Mouse (Mus musculus) megakaryocyte, embryonic 14.5 days (primary cell): ENCODE results near the gene Gm28043.

ENCODE experiments used
- FLI1 ChIP-seq: IDR thresholded peaks from 2 replicates; pipeline ENCODE4 v1.6.1; 2012; ENCODE audit warnings: low read length, inconsistent platforms, mixed read lengths
- GATA1 ChIP-seq: IDR thresholded peaks from 3 replicates; pipeline ENCODE4 v1.6.1; 2012; ENCODE audit warnings: mixed read lengths, low read length, inconsistent platforms, borderline replicate concordance

DNA sequence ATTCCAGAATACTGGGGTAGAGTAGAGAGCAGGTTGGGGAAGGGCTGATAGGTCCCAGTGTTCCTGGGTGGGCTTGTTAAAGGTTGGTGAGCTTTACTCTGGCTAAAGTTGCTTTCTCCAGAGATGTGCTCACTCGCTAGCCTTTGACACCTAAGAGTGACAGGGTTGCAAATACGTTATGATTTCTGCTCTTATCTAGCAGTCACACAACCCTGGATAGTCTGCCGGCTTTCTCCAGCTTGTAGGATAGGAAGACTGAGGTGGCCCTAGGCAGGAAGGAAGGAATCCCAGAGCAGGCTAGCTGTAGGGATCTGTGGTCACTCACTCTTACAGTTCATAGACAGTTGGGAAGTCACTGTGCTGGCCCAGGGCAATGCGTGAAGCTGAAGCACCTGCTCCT, 69.6 kb downstream of the Gm28043 start:
- TF ChIP-seq GATA1 (no peak), FLI1 (no peak)
